Mouse (Mus musculus): ENCODE data around the gene Fam216b. TPM values are rescaled to one million over a fixed set of nuclear protein-coding genes. Genes with fewer than 3 reads are reported as not detected.

Fam216b gene
- total and polyA plus RNA-seq, 2 experiments, result not detected

GRCm38 (mm10) chr14:78083465-78083864 is 5.3 kb downstream of the Fam216b start:
- H3K27ac ChIP-seq (replicated peaks; ENCODE audit: insufficient read depth, low read depth, low read length), result no peak overlapping the region
- no peaks in the 10 kb centered on the region for H3K36me3 ChIP-seq (ENCODE audit: control insufficient read depth, insufficient read depth, low read length)
- H3K4me1 ChIP-seq (ENCODE audit: control insufficient read depth, insufficient read depth, low read length), result no peaks in the 10 kb centered on the region
- H3K4me3 ChIP-seq (ENCODE audit: insufficient read depth, low read depth, low read length), result no peak overlapping the region
- TF ChIP-seq POLR2A (IDR thresholded peaks at IDR 0.05; ENCODE audit: extremely low read depth, insufficient read depth, low read length), result no peak
- TF ChIP-seq CTCF (IDR thresholded peaks at IDR 0.05; ENCODE audit: low read depth, low read length), result no peak
- no peaks in the 10 kb centered on the region for H3K79me2 ChIP-seq (ENCODE audit: control insufficient read depth, insufficient read depth, low read length)
- 75% methylated on average over 5 of the region's 5 CpGs for WGBS
- no peak for DNase-seq (ENCODE audit: extremely low read depth, low read depth, low spot score)
- H3K27me3 ChIP-seq (ENCODE audit: control insufficient read depth, insufficient read depth, low read length), result no peaks in the 10 kb centered on the region
- H3K9ac ChIP-seq (ENCODE audit: low read depth, low read length), result no peak overlapping the region

GRCm38 (mm10) chr14:78077508-78077907 is 11.3 kb downstream of the Fam216b start:
- no peaks in the 10 kb centered on the region for H3K27me3 ChIP-seq (ENCODE audit: control insufficient read depth, insufficient read depth, low read length)
- no peaks in the 10 kb centered on the region for H3K79me2 ChIP-seq (ENCODE audit: control insufficient read depth, insufficient read depth, low read length)
- H3K9ac ChIP-seq (ENCODE audit: low read depth, low read length), result no peak overlapping the region
- H3K4me3 ChIP-seq (ENCODE audit: insufficient read depth, low read depth, low read length), result no peak overlapping the region
- DNase-seq (ENCODE audit: extremely low read depth, low read depth, low spot score), result no peak
- TF ChIP-seq CTCF (IDR thresholded peaks at IDR 0.05; ENCODE audit: low read depth, low read length) (no peak), POLR2A (IDR thresholded peaks at IDR 0.05; ENCODE audit: extremely low read depth, insufficient read depth, low read length) (no peak)
- no peaks in the 10 kb centered on the region for H3K36me3 ChIP-seq (ENCODE audit: control insufficient read depth, insufficient read depth, low read length)
- no peaks in the 10 kb centered on the region for H3K4me1 ChIP-seq (ENCODE audit: control insufficient read depth, insufficient read depth, low read length)
- H3K27ac ChIP-seq (replicated peaks; ENCODE audit: insufficient read depth, low read depth, low read length), result no peak overlapping the region
- WGBS, result 41% methylated on average over 2 of the region's 2 CpGs

GRCm38 (mm10) chr14:78065938-78066710 is 22.7 kb downstream of the Fam216b start:
- no peaks in the 10 kb centered on the region for H3K79me2 ChIP-seq (ENCODE audit: control insufficient read depth, insufficient read depth, low read length)
- H3K4me3 ChIP-seq (ENCODE audit: insufficient read depth, low read depth, low read length), result no peak overlapping the region
- no peak for DNase-seq (ENCODE audit: extremely low read depth, low read depth, low spot score)
- H3K4me1 ChIP-seq (ENCODE audit: control insufficient read depth, insufficient read depth, low read length), result no peaks in the 10 kb centered on the region
- TF ChIP-seq POLR2A (IDR thresholded peaks at IDR 0.05; ENCODE audit: extremely low read depth, insufficient read depth, low read length) (no peak), CTCF (IDR thresholded peaks at IDR 0.05; ENCODE audit: low read depth, low read length) (no peak)
- H3K9ac ChIP-seq (ENCODE audit: low read depth, low read length), result no peak overlapping the region
- no peaks in the 10 kb centered on the region for H3K36me3 ChIP-seq (ENCODE audit: control insufficient read depth, insufficient read depth, low read length)
- H3K27me3 ChIP-seq (ENCODE audit: control insufficient read depth, insufficient read depth, low read length), result no peaks in the 10 kb centered on the region
- no peak overlapping the region for H3K27ac ChIP-seq (replicated peaks; ENCODE audit: insufficient read depth, low read depth, low read length)
- 84% methylated on average over 9 of the region's 9 CpGs for WGBS

GRCm38 (mm10) chr14:78062484-78062883 is 26.3 kb downstream of the Fam216b start:
- H3K4me1 ChIP-seq (ENCODE audit: control insufficient read depth, insufficient read depth, low read length), result no peaks in the 10 kb centered on the region
- 89% methylated on average over 11 of the region's 11 CpGs for WGBS
- no peak for DNase-seq (ENCODE audit: extremely low read depth, low read depth, low spot score)

GRCm38 (mm10) chr14:78060609-78060951 is 28.2 kb downstream of the Fam216b start:
- 69% methylated on average over 6 of the region's 6 CpGs for WGBS
- Histone ChIP-seq H3K36me3 (ENCODE audit: control insufficient read depth, insufficient read depth, low read length) (no peaks in the 10 kb centered on the region), H3K4me3 (ENCODE audit: insufficient read depth, low read depth, low read length) (no peak overlapping the region), H3K79me2 (ENCODE audit: control insufficient read depth, insufficient read depth, low read length) (no peaks in the 10 kb centered on the region), H3K27me3 (ENCODE audit: control insufficient read depth, insufficient read depth, low read length) (no peaks in the 10 kb centered on the region), H3K4me1 (ENCODE audit: control insufficient read depth, insufficient read depth, low read length) (no peaks in the 10 kb centered on the region), H3K27ac (replicated peaks; ENCODE audit: insufficient read depth, low read depth, low read length) (no peak overlapping the region), H3K9ac (ENCODE audit: low read depth, low read length) (no peak overlapping the region)
- no peak for DNase-seq (ENCODE audit: extremely low read depth, low read depth, low spot score)
- TF ChIP-seq POLR2A (IDR thresholded peaks at IDR 0.05; ENCODE audit: extremely low read depth, insufficient read depth, low read length), result no peak
- no peak for TF ChIP-seq CTCF (IDR thresholded peaks at IDR 0.05; ENCODE audit: low read depth, low read length)

More at GRCm38 (mm10) chr14:78062484-78062883, 26.3 kb downstream of the Fam216b start:
- Histone ChIP-seq H3K79me2 (ENCODE audit: control insufficient read depth, insufficient read depth, low read length) (no peaks in the 10 kb centered on the region), H3K36me3 (ENCODE audit: control insufficient read depth, insufficient read depth, low read length) (no peaks in the 10 kb centered on the region), H3K4me3 (ENCODE audit: insufficient read depth, low read depth, low read length) (no peak overlapping the region), H3K27me3 (ENCODE audit: control insufficient read depth, insufficient read depth, low read length) (no peaks in the 10 kb centered on the region), H3K9ac (ENCODE audit: low read depth, low read length) (no peak overlapping the region), H3K27ac (replicated peaks; ENCODE audit: insufficient read depth, low read depth, low read length) (no peak overlapping the region)
- no peak for TF ChIP-seq POLR2A (IDR thresholded peaks at IDR 0.05; ENCODE audit: extremely low read depth, insufficient read depth, low read length)
- TF ChIP-seq CTCF (IDR thresholded peaks at IDR 0.05; ENCODE audit: low read depth, low read length), result no peak

- DNase-seq (ENCODE audit: extremely low read depth, low read depth, low spot score), result no peak
- H3K27me3 ChIP-seq (ENCODE audit: control insufficient read depth, insufficient read depth, low read length), result no peaks in the 10 kb centered on the region
- H3K79me2 ChIP-seq (ENCODE audit: control insufficient read depth, insufficient read depth, low read length), result no peaks in the 10 kb centered on the region
- H3K36me3 ChIP-seq (ENCODE audit: control insufficient read depth, insufficient read depth, low read length), result no peaks in the 10 kb centered on the region
- 82% methylated on average over 9 of the region's 9 CpGs for WGBS
- no peaks in the 10 kb centered on the region for H3K4me1 ChIP-seq (ENCODE audit: control insufficient read depth, insufficient read depth, low read length)
- H3K27ac ChIP-seq (replicated peaks; ENCODE audit: insufficient read depth, low read depth, low read length), result no peak overlapping the region
- TF ChIP-seq POLR2A (IDR thresholded peaks at IDR 0.05; ENCODE audit: extremely low read depth, insufficient read depth, low read length) (no peak), CTCF (IDR thresholded peaks at IDR 0.05; ENCODE audit: low read depth, low read length) (no peak)
- no peak overlapping the region for H3K4me3 ChIP-seq (ENCODE audit: insufficient read depth, low read depth, low read length)
- H3K9ac ChIP-seq (ENCODE audit: low read depth, low read length), result no peak overlapping the region
Measured at GRCm38 (mm10) chr14:78059878-78060608, 28.8 kb downstream of the Fam216b start.

Data from liver, adult 2 months (tissue).